Mouse (Mus musculus): ENCODE data around the gene Crygn.

- TF ChIP-seq POLR2A (IDR thresholded peaks at IDR 0.05; ENCODE audit: low read depth, low read length) (no peak), CTCF (IDR thresholded peaks at IDR 0.05; ENCODE audit: extremely low read depth, insufficient read length, insufficient replicate concordance, low read depth, low read length) (no peak)
Measured at GRCm38 (mm10) chr5:24701271-24701670, 56.5 kb downstream of the Crygn start.

Data from small intestine, adult 2 months (tissue).